Mouse (Mus musculus) lung, postnatal 0 days (tissue): ENCODE results near the gene Slc25a33. TPM values are rescaled to one million over a fixed set of nuclear protein-coding genes. Genes with fewer than 3 reads are reported as not detected.
A peak's percentile ranks its signal among the peaks of the same experiment; 100 is the strongest.

ENCODE experiments used
- ATAC-seq: fragments of 200-750 bp; cut with Nextera tagmentation; 2 replicates; pipeline ENCODE4 v1.8.0; 2017; ENCODE audit warnings: moderate library complexity
- DNase-seq: peaks from one replicate; pipeline ENCODE4 v3.0.0-alpha.2; 2016; ENCODE audit warnings: low spot score
- H3K27ac ChIP-seq: fragments of 300-500 bp; sonication (generic); 2 replicates; pipeline ENCODE4 v1.5.1; 2014; ENCODE audit warnings: antibody characterized with exemption, mild to moderate bottlenecking, low read length, mixed read lengths
- H3K27me3 ChIP-seq: fragments of 300-500 bp; sonication (generic); replicated peaks from 2 replicates; pipeline ENCODE4 v1.6.1; 2014; ENCODE audit warnings: low read length, mixed read lengths; ENCODE audit not compliant: insufficient read depth
- H3K36me3 ChIP-seq: fragments of 300-500 bp; sonication (generic); 2 replicates; pipeline ENCODE4 v1.6.1; 2014; ENCODE audit warnings: low read length, mixed read lengths; ENCODE audit not compliant: insufficient read depth
- H3K4me1 ChIP-seq: fragments of 300-500 bp; sonication (generic); 2 replicates; pipeline ENCODE4 v1.6.1; 2014; ENCODE audit warnings: antibody characterized with exemption, low read depth, low read length, mixed read lengths; ENCODE audit not compliant: insufficient read depth
- H3K4me2 ChIP-seq: fragments of 300-500 bp; sonication (generic); replicated peaks from 2 replicates; pipeline ENCODE4 v1.6.1; 2014; ENCODE audit warnings: low read depth, mild to moderate bottlenecking, low read length, moderate library complexity, mixed read lengths
- H3K4me3 ChIP-seq: fragments of 300-500 bp; sonication (generic); 2 replicates; pipeline ENCODE4 v1.5.1; 2014; ENCODE audit warnings: low read depth, low read length
- H3K9ac ChIP-seq: fragments of 300-500 bp; sonication (generic); replicated peaks from 2 replicates; pipeline ENCODE4 v1.6.1; 2014; ENCODE audit warnings: low read depth, mild to moderate bottlenecking
- H3K9me3 ChIP-seq: fragments of 300-500 bp; sonication (generic); 2 replicates; pipeline ENCODE4 v1.6.1; 2016; ENCODE audit warnings: low read length, mixed read lengths
- CTCF ChIP-seq: IDR thresholded peaks from 2 replicates; pipeline ENCODE4 v1.5.1; 2016; ENCODE audit warnings: antibody characterized with exemption, mild to moderate bottlenecking
- EP300 ChIP-seq: IDR thresholded peaks from 2 replicates; pipeline ENCODE4 v1.6.1; 2016; ENCODE audit warnings: antibody characterized with exemption, mild to moderate bottlenecking, control low read depth
- WGBS: fragments of 180-500 bp; shearing (Covaris S2); extraction: QIAGEN DNeasy Blood & Tissue Kit; methylation state at CpG from one replicate; pipeline ENCODE4 v1.1.7; 2014; 5-methylcytosine and 5-hydroxymethylcytosine counted together
- polyA plus RNA-seq: library from polyadenylated mRNA; unstranded; fragments of >200 nt; fragmentation: Nextera tagmentation; extraction: Ambion mirVana; gene quantifications from 2 replicates; pipeline ENCODE4 v1.2.1, GENCODE M21; 2015

Gene Slc25a33
- polyA plus RNA-seq, 1 experiment from 2014 or later = 8.6 TPM

DNA sequence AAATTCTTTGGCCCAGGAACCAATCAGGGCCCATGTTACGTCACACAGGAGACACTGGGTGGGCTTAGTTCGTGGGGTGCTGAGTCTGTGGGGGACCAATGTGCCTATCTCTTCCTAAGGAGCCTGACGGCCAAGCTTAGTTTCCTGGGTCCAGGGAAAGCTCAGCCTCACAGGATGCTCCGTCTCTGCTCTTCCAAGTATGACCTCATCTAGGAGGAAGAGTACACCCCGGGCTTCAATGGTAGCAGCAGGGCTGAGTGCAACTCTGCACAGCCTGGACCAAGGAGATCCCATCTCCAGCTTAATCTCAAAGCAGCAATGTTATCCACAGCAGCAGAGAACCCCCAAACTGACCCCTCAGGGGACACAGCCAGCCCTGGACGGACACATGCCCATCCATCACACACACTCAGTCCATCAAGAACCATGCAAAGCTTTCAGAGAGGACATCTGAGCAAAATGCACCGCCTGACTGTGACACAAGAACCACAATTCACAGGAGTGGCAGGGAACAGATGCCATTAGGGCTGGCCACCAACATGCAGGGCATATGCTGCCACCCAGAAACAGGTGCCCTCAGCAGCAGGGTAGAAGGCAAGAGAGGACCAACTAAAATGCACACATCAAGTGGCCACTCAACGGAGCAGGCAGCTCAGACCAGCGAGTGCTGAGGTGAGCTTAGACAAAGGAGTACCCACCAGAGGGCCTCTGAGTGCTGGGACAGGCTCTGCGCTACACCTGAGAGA lies 39.2 kb downstream of the Slc25a33 start:
- no peak overlapping the region for H3K4me3 ChIP-seq
- H3K36me3 ChIP-seq = no peaks in the 10 kb centered on the region
- ATAC-seq = no peak
- H3K9me3 ChIP-seq = no peaks in the 10 kb centered on the region
- TF ChIP-seq EP300 (no peak), CTCF (no peak)
- H3K9ac ChIP-seq = no peak overlapping the region
- peaks cover 7% of the 10 kb centered on the region; the same call in 1 of the 2 replicates for H3K4me1 ChIP-seq
- WGBS = 65% methylated on average over 10 of the region's 10 CpGs
- no peak overlapping the region for H3K27ac ChIP-seq
- H3K4me2 ChIP-seq = no peak overlapping the region
- DNase-seq = no peak
- no peaks in the 10 kb centered on the region for H3K27me3 ChIP-seq

GRCm38 (mm10) chr4:149734246-149734645 lies 39.8 kb downstream of the Slc25a33 start:
- Histone ChIP-seq H3K4me1 (peaks cover 7% of the 10 kb centered on the region; the same call in 1 of the 2 replicates), H3K4me2 (no peak overlapping the region), H3K4me3 (no peak overlapping the region), H3K9me3 (no peaks in the 10 kb centered on the region), H3K9ac (no peak overlapping the region), H3K27me3 (no peaks in the 10 kb centered on the region), H3K36me3 (no peaks in the 10 kb centered on the region), H3K27ac (no peak overlapping the region)
- no peak for ATAC-seq
- no peak for DNase-seq
- TF ChIP-seq EP300 (no peak), CTCF (no peak)
- WGBS = 80% methylated on average over 6 of the region's 6 CpGs

- WGBS = 66% methylated on average over 6 of the region's 6 CpGs
- Histone ChIP-seq H3K4me3 (no peak overlapping the region), H3K4me2 (no peak overlapping the region), H3K27me3 (no peaks in the 10 kb centered on the region), H3K4me1 (peaks cover 7% of the 10 kb centered on the region; the same call in 1 of the 2 replicates), H3K9me3 (no peaks in the 10 kb centered on the region), H3K27ac (no peak overlapping the region), H3K36me3 (no peaks in the 10 kb centered on the region), H3K9ac (no peak overlapping the region)
- TF ChIP-seq EP300 = no peak
- TF ChIP-seq CTCF = no peak
- ATAC-seq (no peak), DNase-seq (no peak)
Observed at GRCm38 (mm10) chr4:149733748-149734147, 40.3 kb downstream of the Slc25a33 start.

DNA sequence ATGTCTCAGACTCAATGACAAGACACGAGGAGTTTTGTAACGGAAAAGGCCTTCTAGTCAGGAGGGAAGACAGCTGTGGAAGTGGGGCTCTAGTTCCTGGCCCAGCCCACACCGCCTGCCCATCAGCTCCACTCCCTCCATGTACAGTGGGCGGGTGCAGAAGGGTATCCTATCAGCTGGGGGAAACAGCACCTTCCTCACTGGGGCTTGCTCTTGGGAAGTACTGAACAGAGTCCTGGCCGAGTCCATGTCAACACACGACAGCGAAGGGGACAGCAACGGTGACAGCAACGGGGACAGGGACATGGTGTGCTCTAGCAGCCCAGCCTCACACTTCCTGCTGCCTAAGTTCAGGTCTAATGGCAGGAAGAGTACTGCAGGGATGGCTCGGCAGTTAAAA lies 41.3 kb downstream of the Slc25a33 start:
- no peak overlapping the region for H3K9ac ChIP-seq
- peak overlapping the region; percentile 20; the same call in 1 of the 2 replicates for H3K27ac ChIP-seq

GRCm38 (mm10) chr4:149732313-149732712 lies 41.8 kb downstream of the Slc25a33 start:
- TF ChIP-seq CTCF (no peak), EP300 (no peak)
- WGBS = 87% methylated on average over 3 of the region's 3 CpGs
- Histone ChIP-seq H3K36me3 (no peaks in the 10 kb centered on the region), H3K9me3 (no peaks in the 10 kb centered on the region), H3K27me3 (no peaks in the 10 kb centered on the region), H3K9ac (no peak overlapping the region), H3K4me3 (no peak overlapping the region), H3K4me2 (no peak overlapping the region), H3K27ac (peak overlapping the region; percentile 20; the same call in 1 of the 2 replicates), H3K4me1 (peaks cover 7% of the 10 kb centered on the region; the same call in 1 of the 2 replicates)
- ATAC-seq (no peak), DNase-seq (no peak)

More for the DNA sequence above, 41.3 kb downstream of the Slc25a33 start:
- H3K4me1 ChIP-seq = peaks cover 7% of the 10 kb centered on the region; the same call in 1 of the 2 replicates
- no peak overlapping the region for H3K4me2 ChIP-seq
- DNase-seq (peak; percentile 25), ATAC-seq (peak; percentile 4; the same call in 1 of the 2 replicates)
- no peaks in the 10 kb centered on the region for H3K9me3 ChIP-seq
- no peak for TF ChIP-seq EP300
- no peak for TF ChIP-seq CTCF
- H3K4me3 ChIP-seq = no peak overlapping the region
- WGBS = 43% methylated on average over 10 of the region's 10 CpGs
- H3K36me3 ChIP-seq = no peaks in the 10 kb centered on the region
- H3K27me3 ChIP-seq = no peaks in the 10 kb centered on the region

DNA sequence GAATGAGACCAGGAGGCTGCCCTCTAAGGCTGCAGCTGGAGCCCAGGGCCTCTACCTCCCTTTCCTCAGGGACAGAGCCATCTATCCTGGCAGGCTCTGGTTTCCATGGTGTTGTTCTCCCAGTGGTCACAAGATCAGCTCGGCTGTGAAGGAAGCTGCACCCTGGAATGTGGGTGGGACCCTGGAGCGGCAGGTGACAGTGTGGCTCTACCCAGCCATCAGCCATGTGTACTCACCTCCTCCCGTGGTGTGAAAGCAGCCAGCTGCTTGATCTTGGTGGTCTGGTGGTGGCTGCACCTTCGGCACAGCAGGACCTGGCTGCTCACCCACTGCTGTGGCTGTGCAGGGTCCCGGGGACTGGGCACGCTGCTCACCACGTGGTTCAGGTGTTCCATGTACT lies 43.2 kb downstream of the Slc25a33 start:
- 47% methylated on average over 7 of the region's 7 CpGs for WGBS
- Histone ChIP-seq H3K36me3 (no peaks in the 10 kb centered on the region), H3K27me3 (no peaks in the 10 kb centered on the region), H3K4me2 (no peak overlapping the region), H3K4me3 (no peak overlapping the region), H3K27ac (no peak overlapping the region), H3K4me1 (no peaks in the 10 kb centered on the region), H3K9ac (no peak overlapping the region), H3K9me3 (no peaks in the 10 kb centered on the region)
- TF ChIP-seq EP300 = no peak
- no peak for TF ChIP-seq CTCF
- ATAC-seq (no peak), DNase-seq (no peak)
